Mouse (Mus musculus) kidney, postnatal 36 days (tissue): ENCODE data around the gene Gnb1.
"Not testable (repeated sequence)": the region's sequence is repeated elsewhere in the genome, so short reads cannot be mapped to it uniquely, and the experiment has no call there.

ENCODE experiments used
- DNase-seq, 2 experiments: peaks; one replicate each; pipeline ENCODE4 v3.0.0; 2021 to 2022; ENCODE audit warnings: mixed read lengths in 2 of 2

Gnb1 gene

DNA sequence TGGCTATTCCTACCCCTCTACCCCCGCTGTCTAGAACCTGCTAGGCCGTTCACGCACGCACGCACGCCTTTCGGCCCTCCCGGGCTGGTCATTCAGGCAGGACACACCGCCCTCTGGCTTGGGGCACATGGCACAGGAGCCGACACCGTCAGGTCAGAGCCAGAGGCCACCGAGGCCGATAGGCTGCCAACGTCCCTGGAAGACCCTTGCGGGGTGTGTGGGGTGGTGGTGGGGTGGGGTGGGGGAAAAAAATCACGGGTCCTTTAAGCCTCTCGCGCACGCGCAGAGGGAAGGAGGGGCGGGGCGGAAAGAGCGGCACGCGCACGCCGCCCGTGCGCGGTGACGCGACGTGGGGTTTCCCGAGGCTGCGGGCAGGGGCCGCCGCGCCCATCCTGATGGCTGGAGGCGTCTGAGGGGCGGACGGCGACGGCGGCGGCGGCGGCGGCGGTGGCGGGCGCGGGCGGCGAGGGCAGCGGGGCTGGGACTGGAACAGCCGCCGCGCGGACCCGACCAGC is at the start of gene Gnb1:
Gnb1 (plus strand) TSS at position 372 of the 515 bp plus-strand sequence.
- peak; percentile 93 to 99 for DNase-seq

DNA sequence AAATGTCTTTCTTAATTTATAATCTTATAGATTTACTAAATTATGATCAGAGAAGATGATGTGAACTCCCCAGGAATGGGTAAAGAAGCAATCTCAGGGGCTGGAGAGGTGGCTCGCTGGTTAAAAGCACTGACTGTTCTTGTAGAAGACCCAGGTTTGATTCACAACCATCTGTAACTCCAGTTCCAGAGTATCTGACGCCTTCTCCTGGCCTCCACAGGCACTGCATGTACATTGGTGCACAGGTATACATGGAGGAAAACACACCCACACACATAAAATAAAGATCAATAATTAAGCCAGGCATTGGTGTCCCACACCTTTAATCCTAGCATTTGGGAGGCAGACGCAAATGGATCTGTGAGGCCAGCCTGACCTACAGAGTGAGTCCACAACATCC is 48.4 kb upstream of the Gnb1 start:
- DNase-seq: no peak

DNA sequence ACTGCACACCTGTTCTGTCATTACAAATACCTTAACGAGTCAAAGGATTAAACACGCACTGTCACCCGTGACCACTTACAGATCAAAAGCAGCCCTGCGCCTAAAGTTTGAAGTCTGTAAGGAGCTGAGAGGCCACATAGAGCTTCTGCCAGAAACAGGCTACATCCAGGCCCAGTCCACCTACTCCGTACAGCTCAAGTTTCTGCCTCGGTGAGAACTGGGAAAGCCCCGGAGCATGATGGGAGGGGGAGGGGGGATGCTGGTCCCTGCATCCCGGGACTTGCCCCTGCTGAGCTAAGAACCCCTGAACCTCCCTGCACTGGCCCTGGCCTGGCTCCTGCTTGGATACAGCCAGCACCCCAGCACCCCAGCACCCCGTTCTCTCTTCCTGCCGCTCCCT is 39.6 kb upstream of the Gnb1 start:
- DNase-seq: no peak

DNA sequence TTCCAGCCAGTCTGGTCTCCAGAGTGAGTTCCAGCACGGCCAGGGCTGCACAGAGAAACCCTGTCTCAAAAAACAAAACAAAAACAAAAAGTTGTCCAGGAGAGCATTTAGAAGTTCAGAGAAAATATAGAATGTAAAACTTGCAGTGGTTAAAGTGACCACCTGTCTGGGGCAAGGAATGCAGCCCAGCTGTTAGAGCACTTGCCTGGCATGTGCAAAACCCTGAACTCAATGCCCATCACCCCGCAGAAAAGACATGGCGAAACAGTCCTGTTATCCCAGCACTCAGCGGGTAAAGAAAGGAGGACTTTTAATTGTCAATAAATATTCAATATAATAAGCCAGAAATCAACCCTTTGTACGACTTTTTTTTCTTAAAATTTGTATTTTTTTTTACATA is 32.6 kb upstream of the Gnb1 start:
- DNase-seq: no peak

DNA sequence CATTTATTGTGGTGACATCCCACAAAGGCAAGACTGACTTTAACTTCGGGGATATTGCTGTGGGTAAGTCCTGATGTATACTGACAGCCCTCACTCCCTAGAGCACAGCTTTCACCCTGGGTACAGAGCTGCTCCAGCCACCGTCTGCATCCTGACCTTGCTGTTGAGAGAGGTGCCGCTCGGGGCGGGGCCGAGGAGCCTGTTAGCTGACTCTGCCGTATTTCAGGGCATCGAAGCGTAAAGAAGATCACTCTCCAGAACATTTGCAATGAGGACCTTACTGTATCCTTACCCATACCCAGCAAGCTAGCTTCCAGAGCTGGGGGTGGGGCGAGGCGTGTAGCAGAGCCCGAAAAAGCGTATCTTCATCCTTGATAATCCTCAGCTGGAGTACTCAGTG is 28.1 kb upstream of the Gnb1 start:
- peak; percentile 31 to 67 for DNase-seq

DNA sequence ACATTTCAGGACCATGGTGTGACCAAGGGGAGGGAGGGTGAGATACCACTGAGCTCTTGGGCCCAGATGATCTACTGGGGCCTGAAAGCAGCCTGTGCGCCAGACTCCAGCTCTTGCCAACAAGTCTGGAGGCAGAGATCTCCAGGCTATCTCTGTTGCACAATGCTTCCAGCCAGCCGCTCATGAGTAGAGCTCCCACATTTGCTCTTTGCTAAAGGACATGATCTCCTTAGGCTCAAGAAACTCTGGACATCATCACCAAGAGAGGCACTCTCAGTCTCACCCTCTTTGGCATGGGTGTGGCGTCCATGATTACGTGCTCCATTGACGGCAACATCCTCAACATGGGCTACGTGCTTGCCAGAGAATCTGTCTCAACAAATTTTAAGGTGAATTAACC is 27.6 kb upstream of the Gnb1 start:
- DNase-seq: no peak

DNA sequence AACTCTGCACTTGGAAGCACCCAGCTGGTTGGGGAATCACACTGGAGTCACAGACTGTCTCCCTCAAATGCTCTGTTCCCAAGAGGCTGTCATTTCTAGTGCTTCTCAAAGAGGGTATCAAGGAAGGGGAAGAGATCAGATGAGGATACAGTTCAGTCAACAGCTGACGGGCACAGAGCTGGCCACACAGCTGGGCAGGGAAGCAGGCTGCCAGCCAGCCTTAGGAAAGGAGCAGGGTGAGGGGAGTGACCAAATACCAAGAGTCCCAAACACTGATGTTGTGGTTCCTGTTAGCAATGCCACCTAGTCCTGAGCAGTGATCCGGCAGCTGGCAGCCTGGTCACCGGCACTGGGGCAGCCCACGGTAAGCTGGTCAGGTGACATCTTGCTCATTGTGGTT is 27.1 kb upstream of the Gnb1 start:
- no peak for DNase-seq

DNA sequence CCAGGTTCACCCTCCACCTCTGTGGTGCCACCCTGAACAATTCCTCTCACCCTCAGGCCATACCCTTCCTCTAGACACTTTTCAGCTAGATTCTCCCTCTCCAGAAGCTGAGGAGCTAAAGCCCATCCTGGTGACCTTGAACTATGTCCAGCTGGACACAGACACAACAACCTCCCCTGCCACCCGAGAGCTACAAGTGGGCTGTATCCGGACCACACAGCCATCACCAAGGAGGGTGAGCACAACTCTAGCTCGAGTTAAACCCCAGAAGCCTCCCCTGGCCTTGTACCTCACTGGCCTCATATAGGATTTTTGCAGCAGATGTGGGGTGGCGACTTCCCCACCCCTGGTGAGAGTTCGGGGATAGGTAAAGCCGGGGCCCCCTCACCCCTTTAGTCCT is 25.6 kb upstream of the Gnb1 start:
- DNase-seq: no peak

DNA sequence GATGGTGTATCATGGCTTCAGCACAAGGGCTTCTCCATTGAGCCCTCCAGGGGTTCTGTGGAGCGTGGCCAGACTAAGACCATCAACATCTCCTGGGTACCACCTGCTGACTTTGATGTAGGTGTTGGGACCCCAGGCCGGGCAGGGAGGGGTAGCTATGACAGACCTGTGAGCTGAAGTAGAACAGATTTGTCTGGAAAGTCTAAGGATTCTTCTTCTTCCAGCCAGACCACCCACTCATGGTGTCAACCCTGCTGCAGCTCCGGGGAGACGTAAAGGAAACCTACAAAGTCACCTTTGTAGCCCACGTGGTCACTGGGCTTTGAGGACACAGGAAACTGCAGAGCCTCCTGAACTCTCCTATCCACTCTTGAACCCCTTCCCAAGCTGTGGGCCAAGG is 25.1 kb upstream of the Gnb1 start:
- no peak for DNase-seq

DNA sequence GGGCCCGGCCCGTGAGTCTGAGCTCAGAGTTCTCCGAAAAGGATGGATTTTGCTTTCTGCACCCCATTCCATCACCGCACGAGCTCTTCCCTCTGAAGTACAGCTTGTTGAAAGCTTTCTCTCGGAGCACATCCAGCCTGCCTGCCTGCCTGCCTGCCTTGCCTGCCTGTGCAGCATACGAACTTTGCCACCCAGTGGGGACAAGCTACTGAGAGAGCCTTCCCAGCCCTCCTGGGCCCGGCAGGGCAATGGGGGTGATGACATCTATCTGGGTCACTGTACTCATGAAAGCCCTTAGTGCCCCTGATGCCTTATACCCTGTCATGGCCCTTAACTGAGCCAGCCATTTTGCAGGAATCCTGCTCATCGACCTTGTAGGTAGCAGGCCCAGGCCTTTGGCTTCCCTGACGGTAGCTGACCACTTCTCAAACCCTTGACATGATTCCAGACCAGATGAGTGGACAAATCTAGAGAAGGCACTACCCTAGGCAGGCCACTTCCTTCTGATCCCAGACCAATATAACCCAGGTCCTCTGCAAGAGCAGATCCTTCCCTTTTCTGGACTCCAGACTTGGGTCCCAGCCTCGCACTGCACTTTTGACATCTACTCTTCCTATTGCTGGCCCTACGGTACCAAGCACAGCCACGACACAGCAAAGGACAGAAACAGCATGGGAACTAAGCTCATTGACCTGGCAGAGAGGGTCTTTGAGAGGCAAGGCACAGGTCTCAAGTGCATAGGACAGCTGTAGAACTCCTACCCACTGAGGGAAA is 23.7 kb upstream of the Gnb1 start:
- DNase-seq: no peak

DNA sequence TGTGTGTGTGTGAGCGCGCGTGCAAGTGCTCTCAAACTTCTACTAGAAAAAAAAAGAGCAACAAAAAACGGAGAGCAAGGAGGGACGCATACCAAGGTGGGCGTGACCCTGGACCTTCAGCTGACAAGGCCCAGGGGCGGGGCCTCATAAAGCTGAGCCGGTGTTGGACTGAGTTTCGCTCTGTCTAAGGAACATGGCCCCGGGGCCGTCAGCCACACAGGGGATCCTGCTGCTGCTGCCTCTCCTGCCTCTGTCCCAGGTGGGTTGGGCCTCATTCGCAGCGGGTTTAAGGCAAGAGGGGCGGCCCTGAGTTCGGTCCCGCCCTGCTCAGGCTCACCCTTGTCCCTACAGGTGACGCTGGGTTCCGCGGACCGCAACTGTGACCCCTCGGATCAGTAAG is 22.2 kb upstream of the Gnb1 start, which contains the start of gene Tmem52:
Tmem52 (plus strand) TSS at position 163 of the 400 bp plus-strand sequence.
- peak; percentile 68 to 73 for DNase-seq

DNA sequence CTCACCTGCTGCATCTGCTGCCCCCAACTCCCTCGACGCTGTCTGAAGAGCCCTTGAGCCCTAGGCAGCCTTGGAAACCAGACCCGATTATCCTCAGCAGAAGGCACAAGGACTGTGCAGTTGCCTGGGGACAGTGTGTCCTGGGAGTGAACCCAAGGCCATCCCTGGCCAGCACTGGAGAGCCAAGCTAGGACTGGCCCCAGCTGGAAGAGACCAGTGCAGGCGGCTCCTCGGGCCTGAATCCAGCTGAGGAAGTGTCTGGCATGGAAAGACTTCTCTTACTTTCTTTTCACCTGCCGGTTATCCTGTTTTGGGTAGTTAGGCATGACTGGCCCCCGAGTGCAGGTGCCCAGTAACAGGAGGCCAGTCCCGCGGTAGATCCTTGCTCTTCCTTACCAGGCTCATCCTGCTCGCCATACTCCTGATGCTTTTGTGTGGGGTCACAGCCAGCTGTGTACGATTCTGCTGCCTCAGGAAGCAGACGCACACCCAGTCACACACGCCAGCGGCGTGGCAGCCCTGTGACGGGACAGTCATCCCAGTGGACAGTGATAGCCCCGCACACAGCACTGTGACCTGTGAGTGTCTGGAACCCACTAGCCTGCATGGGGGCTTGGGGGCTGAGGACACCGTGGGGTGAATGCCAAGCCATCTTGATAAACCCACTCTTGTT is 21.4 kb upstream of the Gnb1 start:
- peak; percentile 67 to 68 for DNase-seq

DNA sequence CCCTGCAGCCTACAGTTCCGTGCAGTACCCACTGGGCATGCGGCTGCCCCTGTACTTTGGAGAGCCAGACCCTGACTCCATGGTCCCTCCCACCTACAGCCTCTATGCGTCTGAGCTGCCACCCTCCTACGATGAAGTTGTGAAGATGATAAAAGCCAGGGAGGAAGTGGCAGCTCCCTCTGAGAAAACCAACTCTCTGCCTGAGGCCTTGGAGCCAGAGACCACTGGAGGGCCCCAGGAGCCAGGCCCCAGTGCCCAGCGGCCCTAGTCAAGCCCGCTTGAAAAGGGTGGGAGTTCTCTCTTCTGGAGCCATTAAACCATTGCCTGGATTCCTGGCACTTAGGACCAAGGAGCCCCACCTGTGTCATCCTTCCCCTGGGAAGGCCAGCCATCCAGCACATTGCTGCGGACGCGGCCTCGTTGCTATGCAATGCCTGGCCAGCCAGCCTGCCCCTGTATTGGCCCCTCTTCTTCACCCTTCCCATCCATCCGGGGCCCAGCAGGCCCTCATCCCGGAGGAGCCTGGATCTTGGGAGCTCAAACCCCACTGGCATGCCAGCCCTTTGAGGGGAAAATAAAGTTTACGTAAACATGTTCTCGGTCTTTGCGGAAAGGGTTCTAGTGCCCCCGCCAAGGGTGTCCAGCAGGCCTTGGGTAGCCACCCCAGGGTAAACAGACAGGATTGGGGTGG is 20.8 kb upstream of the Gnb1 start:
- no peak for DNase-seq

DNA sequence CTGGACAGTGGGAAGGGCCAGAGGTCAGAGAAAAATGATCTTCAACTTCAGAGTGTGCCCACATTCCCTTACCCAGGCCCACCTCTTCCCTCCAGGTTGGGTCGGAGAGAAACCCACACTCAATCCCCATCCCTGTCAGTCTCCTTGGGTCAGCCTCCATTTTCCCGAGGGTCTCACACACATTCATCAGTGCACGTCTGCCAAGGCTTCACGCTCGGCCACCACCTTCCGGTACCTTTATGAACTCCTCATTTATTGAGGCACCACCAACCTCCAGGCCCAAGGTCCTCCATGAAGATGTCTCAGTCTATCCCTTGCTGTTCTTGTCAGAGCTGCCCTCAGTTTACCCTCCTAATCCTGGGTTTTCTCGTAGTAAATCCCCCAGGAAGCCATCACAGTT is 20.2 kb upstream of the Gnb1 start:
- DNase-seq: no peak

DNA sequence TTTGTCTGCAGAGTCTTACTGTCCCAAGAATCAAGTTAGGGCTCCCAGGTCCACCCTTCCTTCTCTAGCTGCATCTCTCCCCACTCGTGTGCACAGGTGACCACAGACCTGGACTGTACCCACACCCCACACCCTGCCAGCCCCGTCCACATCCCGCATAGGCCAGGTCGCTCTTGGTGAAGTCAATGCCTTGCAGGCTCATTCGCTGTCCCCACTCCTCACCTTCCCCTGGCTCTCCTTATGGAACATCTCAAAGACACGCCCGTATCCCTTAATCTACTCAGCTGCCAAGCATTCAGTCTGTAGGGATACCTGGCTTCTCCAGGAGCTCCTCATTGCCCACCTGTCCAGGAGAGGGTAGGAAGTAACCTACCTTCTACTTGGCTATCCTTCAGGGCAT is 19.8 kb upstream of the Gnb1 start:
- DNase-seq: no peak

DNA sequence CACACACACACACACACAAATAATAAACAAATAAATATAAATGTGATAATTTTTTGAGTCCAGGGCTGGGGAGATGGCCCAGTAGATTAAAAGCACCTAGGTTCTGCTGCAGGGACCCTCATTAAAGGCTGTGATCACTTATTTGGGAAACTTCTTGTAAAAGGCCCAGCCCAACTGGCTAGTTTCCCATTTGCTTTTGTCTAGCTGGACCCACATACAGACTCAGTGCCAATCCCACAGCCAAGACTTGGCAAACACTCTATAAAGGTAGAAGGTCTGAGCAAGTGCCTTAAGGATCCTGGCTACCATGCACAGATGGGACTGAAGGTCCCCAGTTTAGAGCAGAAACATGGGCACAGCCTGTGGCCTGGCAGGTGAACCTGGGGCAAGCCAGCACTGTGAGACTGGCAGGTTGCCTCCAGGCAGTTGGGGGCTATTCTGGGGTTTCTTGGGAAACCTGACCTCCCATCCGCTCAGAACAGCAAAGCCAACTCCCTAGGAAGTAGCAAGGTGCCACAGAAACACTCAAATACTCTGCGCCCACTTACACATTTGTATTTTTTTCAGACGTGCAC is 18.4 kb upstream of the Gnb1 start:
- DNase-seq: no peak

DNA sequence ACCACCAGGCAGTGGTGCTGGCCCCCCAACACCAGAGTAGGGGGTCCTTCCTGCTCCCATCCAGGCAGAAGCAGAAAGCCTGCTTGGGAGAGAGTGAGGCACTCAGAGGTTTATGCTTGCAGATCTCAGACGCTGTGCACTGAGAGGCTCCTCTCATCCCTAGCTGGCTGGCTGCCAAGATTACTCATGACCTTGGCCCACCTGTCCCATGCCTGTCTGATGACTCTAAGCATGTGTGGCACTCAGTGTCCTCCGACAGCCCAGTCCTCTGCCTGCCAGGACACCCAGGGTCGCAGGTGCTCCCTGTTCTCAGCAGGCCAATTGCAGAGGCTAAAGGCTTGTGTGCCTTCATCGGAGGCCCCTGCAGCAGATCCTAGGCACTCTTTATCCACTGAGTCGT is 17.8 kb upstream of the Gnb1 start:
- DNase-seq: peak in 1 of 2 experiments; percentile 51

DNA sequence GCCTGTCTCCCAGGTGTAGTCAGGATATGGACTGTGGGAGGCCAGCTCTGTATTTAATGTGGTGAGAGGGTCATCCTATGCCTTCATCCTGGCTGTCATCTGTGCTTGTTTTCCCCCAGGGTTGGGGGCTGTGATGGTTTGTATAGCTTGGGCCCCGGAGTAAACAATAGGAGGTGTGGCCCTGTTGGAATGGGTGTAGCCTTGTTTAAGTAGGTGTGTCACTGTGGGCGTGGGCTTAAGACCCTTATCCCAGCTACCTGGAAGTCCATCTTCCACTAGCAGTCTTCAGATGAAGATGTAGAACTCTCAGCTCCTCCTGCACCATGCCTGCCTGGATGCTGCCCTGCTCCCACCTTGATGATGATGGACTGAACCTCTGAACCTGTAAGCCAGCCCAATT is 17.4 kb upstream of the Gnb1 start:
- DNase-seq: not testable (repeated sequence)

DNA sequence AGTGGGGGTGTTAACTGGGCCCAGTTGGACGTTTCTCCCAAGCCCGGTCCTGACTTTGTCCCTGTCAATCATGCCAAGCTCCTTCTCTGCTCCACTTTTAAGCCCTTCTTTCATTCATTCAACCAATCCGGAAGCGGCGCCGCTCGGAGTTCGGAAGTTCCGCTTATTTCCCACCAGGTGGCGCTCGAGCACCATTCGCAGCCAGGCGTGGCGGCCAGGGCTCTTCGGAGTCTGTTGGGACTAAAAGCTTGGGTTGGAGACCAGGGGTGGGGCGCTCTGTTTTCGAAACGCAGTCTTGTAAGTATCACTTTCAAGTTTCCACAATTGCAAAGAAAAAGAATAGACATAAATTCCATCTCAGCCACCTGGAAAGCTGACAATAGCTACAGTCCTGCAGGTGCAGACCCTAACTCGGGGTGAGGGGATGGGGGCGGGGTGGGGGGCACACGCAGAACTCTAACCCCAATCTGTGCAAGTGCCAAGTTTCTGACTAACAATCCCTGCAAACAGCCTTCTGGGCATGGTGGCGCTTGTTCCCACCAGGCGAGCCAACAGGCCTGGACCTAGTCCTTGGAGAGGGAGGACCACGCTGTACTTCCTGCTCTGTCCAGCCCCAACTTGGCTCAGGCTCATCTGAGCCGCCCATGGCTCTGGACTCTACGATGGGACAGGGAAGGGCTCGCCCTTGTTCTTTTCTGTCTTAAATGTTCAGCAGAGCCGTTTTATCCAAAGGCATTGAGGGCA is 9.6 kb upstream of the Gnb1 start:
- DNase-seq: peak; percentile 57 to 86

DNA sequence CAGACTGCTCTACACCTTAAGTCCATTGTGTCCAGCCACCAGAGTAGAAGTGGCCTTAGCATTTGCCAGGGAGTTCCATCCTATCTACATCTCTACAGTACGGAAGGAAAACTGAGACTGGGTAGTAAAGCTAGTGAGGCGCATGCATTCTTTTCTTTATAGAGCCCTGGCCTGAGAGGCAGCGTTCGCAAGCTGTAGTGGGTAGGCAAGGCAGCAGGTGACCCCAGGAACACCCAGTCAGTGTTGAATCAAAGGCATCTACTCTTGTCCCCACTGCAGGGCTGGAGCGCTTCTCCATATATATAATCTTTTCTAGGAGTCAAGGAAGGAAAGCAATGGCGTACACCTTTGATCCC is 9.1 kb upstream of the Gnb1 start:
- no peak for DNase-seq

DNA sequence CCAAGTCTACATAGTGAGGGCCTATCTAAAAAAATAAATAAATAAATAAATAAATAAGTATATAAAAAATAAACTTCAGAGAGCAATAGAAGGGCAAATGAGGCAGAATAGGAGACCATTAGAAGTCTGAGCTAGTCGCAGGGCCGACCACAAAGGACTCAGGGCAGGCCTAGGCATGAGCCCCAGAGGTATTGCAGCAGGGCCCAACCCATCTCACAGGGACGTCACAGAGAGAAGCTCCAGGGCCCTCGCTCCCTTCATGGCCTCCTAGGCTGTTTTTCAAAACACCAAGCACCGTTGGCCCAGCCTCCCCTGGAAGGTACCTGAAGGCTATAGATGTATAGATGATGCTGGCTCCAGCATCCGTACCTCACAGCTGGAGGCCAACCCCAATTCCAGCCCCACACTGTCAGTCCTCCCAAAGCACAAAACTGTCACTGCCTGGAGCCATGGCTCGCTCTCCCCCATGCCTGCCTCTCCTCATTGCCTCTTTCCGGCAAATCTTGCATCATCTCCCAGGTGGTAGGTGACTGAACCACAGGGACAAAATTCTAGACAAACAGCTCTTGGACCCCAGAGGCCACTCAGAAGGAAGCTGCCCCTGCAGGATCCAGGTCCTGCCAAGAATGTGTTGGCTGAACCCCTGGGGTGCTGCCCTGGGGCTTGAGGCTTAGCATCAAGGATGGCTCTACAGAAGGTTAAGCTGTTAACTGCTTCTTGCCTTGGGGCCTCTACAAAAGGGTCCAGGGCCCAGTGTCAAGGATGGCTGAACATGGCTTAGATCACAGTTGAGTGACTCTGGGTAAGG is 8.2 kb upstream of the Gnb1 start:
- no peak for DNase-seq

DNA sequence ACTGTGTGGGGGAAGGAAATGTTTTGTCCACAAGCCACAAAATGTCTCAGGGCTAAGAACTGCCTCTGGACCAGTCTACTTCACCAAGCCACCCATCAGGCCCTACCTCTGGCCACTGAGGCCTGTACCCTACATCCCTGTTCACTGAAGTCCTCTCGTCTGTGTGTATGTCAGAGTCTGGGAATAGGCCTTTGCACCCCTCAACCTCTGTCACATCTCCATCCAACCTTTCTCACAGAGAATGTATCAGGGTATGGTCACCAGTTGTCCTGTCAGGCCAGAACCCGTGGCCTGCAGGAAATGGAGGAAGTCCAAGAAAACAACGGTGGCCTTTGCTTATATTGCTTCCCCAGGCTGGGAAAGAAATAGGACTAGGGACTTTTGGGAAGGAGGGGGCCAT is 5.6 kb upstream of the Gnb1 start:
- no peak for DNase-seq
